Mouse (Mus musculus) lung, embryonic 15.5 days (tissue): ENCODE results near the gene Nav2. TPM values are rescaled to one million over a fixed set of nuclear protein-coding genes. Genes with fewer than 3 reads are reported as not detected.
A peak's percentile ranks its signal among the peaks of the same experiment; 100 is the strongest.

Source experiments
- ATAC-seq: fragments of 200-750 bp; cut with Nextera tagmentation; 2 replicates; pipeline ENCODE4 v1.8.0; 2017; ENCODE audit warnings: moderate number of reproducible peaks, borderline replicate concordance; ENCODE audit not compliant: low FRiP score, low TSS enrichment; ENCODE audit errors: extremely low read depth
- H3K27ac ChIP-seq: fragments of 300-500 bp; sonication (generic); 2 replicates; pipeline ENCODE4 v1.5.1; 2015; ENCODE audit warnings: moderate library complexity, mild to moderate bottlenecking, inconsistent platforms
- H3K27me3 ChIP-seq: fragments of 300-500 bp; sonication (generic); 2 replicates; pipeline ENCODE4 v1.6.1; 2015; ENCODE audit warnings: inconsistent platforms
- H3K36me3 ChIP-seq: fragments of 300-500 bp; sonication (generic); 2 replicates; pipeline ENCODE4 v1.6.1; 2015; ENCODE audit warnings: inconsistent platforms
- H3K4me1 ChIP-seq: fragments of 300-500 bp; sonication (generic); 2 replicates; pipeline ENCODE4 v1.6.1; 2015; ENCODE audit warnings: inconsistent platforms
- H3K4me2 ChIP-seq: fragments of 300-500 bp; sonication (generic); 2 replicates; pipeline ENCODE4 v1.6.1; 2015; ENCODE audit warnings: inconsistent platforms, mild to moderate bottlenecking, moderate library complexity
- H3K4me3 ChIP-seq: fragments of 300-500 bp; sonication (generic); 2 replicates; pipeline ENCODE4 v1.5.1; 2015; ENCODE audit warnings: mild to moderate bottlenecking, inconsistent platforms
- H3K9ac ChIP-seq: fragments of 300-500 bp; sonication (generic); 2 replicates; pipeline ENCODE4 v1.6.1; 2015; ENCODE audit warnings: inconsistent platforms
- H3K9me3 ChIP-seq: fragments of 300-500 bp; sonication (generic); 2 replicates; pipeline ENCODE4 v1.6.1; 2016; ENCODE audit warnings: inconsistent platforms
- WGBS: fragments of 180-500 bp; shearing (Covaris S2); methylation state at CpG from one replicate; pipeline ENCODE4 v1.1.7; 2015; 5-methylcytosine and 5-hydroxymethylcytosine counted together
- polyA plus RNA-seq: library from polyadenylated mRNA; unstranded; fragments of >200 nt; fragmentation: Nextera tagmentation; extraction: Ambion mirVana; gene quantifications from 2 replicates; pipeline ENCODE4 v1.2.1, GENCODE M21; 2015

Gene Nav2
- polyA plus RNA-seq, 1 experiment from 2014 or later = 27.6 TPM

DNA sequence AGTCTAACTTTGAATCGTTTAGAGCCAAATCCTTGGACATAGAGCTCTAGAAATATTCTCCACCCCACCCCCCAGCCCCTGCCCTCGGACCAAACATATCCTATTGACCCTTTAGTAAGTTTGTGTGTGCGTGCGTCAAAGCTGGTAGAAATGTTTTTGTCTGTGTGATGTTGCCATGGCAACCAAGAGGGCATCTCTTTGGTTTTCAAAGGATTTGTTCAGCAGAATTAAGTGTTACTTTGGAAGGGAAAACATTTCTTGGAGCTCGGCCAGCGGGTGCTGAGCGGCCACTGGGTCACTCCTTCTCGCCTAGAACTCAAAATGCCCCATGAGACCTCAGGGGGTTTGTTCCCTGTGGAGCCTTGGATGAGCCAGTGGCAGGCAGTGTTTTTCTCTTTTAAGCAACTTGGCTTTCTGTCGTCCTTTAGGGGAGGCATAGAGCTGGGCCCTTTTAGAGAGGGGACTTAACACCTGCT lies 467.0 kb downstream of the Nav2 start:
- Histone ChIP-seq H3K4me2 (no peak overlapping the region), H3K27ac (0 out of 2 replicates have a peak overlapping the region, but pooled peaks have one; percentile 42), H3K36me3 (no peaks in the 10 kb centered on the region), H3K4me1 (peaks cover 24% of the 10 kb centered on the region), H3K9me3 (no peaks in the 10 kb centered on the region), H3K4me3 (no peak overlapping the region), H3K9ac (no peak overlapping the region), H3K27me3 (no peaks in the 10 kb centered on the region)
- ATAC-seq = peak; percentile 64
- 15% methylated on average over 9 of the region's 9 CpGs for WGBS

DNA sequence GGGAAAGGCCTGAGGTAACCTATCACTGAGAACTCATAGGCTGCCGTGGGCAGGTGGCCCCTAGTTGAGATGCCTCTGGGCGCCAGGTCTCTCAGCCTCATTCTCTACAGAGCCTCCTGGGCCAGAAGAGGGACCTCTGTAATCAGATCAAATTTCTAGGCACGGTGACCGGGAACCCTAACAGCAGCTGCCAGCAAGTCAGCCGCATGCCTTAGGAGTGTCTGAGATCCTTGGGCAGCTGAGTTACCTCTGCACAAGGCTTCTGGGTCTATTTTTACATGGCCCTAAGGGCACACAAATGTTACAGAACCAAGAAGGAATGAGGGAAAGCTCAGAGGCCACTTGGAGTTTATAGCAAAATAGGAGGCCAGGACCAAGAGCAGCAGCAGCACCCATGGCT lies 470.1 kb downstream of the Nav2 start:
- H3K27ac ChIP-seq = no peak overlapping the region
- H3K4me1 ChIP-seq = peaks cover 25% of the 10 kb centered on the region
- no peaks in the 10 kb centered on the region for H3K27me3 ChIP-seq
- H3K4me3 ChIP-seq = no peak overlapping the region
- H3K9me3 ChIP-seq = no peaks in the 10 kb centered on the region
- ATAC-seq = no peak
- no peak overlapping the region for H3K9ac ChIP-seq
- 41% methylated on average over 5 of the region's 5 CpGs for WGBS
- no peaks in the 10 kb centered on the region for H3K36me3 ChIP-seq
- no peak overlapping the region for H3K4me2 ChIP-seq

DNA sequence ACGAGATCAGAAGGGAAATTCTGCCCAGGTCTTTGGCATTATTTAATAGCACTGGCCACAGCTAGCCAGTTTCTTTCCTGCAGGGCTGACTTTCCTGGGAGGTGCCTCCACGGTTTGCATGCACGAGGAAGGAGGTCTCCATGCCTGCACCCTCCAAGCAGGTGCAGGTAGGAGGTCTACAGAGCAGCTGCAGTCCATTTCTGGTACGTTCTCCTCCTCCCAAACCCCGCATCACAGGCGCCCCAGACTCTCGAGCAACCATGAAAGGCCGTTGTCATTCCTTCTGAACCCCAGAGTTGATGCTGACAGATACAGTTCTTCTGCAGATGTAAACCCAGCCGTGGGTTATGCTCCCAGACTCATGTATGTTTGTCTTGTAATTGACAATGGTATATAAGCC lies 472.4 kb downstream of the Nav2 start:
- H3K36me3 ChIP-seq = no peaks in the 10 kb centered on the region
- no peak overlapping the region for H3K27ac ChIP-seq
- H3K4me2 ChIP-seq = no peak overlapping the region
- no peaks in the 10 kb centered on the region for H3K9me3 ChIP-seq
- no peak for ATAC-seq
- 65% methylated on average over 9 of the region's 9 CpGs for WGBS
- no peaks in the 10 kb centered on the region for H3K27me3 ChIP-seq
- H3K4me1 ChIP-seq = peaks cover 6% of the 10 kb centered on the region
- H3K9ac ChIP-seq = no peak overlapping the region
- H3K4me3 ChIP-seq = no peak overlapping the region

DNA sequence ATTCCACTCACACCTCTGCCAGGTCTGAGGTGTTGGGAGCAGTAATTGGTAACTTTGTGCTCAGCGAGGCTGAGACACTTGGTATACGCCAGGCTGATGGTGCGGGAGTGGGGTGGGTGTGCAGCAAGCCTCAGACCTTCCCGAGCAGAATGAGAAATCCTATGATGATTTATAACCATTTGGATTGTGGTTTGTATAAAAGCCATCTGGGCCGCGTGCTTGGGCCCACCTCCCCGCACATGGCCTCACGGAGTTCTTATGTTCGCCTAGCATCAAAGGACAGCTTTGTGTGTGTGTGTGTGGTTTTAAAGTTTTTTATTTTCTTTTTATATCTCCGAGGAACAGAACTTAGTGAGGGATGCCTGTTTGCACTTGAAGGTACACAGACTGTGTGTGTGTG lies 474.4 kb downstream of the Nav2 start:
- Histone ChIP-seq H3K27ac (no peak overlapping the region), H3K9me3 (no peaks in the 10 kb centered on the region), H3K9ac (no peak overlapping the region), H3K4me1 (0 out of 2 replicates have a peak, but pooled peaks cover 12% of the 10 kb centered on the region), H3K4me3 (no peak overlapping the region), H3K27me3 (no peaks in the 10 kb centered on the region), H3K36me3 (no peaks in the 10 kb centered on the region), H3K4me2 (no peak overlapping the region)
- ATAC-seq = no peak
- WGBS = 41% methylated on average over 10 of the region's 10 CpGs

DNA sequence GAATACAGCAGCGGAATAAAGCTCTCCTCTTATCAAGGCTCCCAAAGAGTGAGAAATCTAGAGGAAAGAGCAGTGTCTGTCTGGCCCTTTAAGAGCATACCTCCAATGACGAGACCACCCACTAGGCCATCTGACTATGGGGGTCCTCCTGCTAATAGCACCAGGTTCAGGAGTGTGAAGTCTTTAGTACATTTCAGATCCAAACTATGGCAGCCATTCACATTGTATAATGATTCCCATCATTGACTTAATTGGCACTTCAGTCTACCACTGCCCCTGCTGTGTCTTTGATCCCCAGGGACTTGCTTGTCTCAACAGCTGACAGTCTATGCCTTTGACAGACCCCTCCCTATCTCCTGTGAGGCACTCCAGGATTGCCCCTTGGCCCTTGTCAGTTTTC lies 479.6 kb downstream of the Nav2 start:
- no peak for ATAC-seq
- no peak overlapping the region for H3K27ac ChIP-seq
- H3K36me3 ChIP-seq = no peaks in the 10 kb centered on the region

DNA sequence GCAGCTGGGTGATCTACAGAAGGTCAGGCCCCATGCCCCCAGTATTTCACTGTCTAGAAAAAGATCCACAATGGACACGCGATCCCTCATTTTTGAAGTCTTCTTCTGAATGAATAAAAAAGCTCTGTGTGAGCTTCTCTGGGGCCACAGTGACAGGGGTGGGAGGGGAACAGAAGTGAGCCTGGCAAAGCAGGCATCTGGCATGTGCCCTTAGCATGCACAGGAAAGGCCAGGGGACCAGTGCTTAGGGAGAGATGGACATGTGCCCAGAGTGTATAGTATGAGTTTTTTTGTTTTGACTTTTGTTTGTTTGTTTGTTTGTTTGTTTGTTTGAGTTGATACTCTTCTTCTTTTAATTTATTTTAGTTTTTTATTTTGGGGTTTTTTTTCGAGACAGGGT lies 481.8 kb downstream of the Nav2 start:
- peaks cover 23% of the 10 kb centered on the region; the same call in 1 of the 2 replicates for H3K4me1 ChIP-seq
- H3K4me2 ChIP-seq = no peak overlapping the region
- H3K27ac ChIP-seq = no peak overlapping the region
- no peaks in the 10 kb centered on the region for H3K36me3 ChIP-seq
- H3K27me3 ChIP-seq = no peaks in the 10 kb centered on the region
- WGBS = 76% methylated on average over 3 of the region's 3 CpGs
- no peak overlapping the region for H3K9ac ChIP-seq
- ATAC-seq = no peak
- H3K4me3 ChIP-seq = no peak overlapping the region
- no peaks in the 10 kb centered on the region for H3K9me3 ChIP-seq

More for the DNA sequence above, 479.6 kb downstream of the Nav2 start:
- WGBS = 61% methylated on average over 2 of the region's 2 CpGs
- Histone ChIP-seq H3K4me3 (no peak overlapping the region), H3K9me3 (no peaks in the 10 kb centered on the region), H3K27me3 (no peaks in the 10 kb centered on the region), H3K4me2 (no peak overlapping the region), H3K4me1 (peaks cover 24% of the 10 kb centered on the region; the same call in 1 of the 2 replicates), H3K9ac (no peak overlapping the region)

DNA sequence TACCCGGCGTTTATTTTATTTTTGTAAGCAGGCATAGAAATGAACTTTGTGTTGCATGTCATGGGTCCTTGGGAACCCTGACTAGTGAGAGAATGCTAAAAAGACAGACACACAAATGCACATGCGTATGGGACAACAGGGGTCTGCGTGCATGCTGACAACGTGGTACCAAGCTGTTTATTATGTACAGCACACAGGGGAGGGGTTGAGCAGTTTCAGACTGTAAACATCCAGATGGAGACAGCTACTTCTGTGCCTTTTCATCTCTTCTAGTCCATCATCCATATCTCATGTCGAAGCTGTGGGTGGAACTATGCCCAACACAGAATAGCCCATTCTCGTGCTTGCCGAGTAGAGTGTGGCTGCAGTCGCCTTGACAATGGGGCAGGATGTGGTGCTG lies 482.3 kb downstream of the Nav2 start:
- no peak overlapping the region for H3K9ac ChIP-seq
- H3K36me3 ChIP-seq = no peaks in the 10 kb centered on the region
- WGBS = 64% methylated on average over 9 of the region's 9 CpGs
- H3K27me3 ChIP-seq = no peaks in the 10 kb centered on the region
- H3K27ac ChIP-seq = no peak overlapping the region
- no peaks in the 10 kb centered on the region for H3K9me3 ChIP-seq
- H3K4me2 ChIP-seq = no peak overlapping the region
- peaks cover 23% of the 10 kb centered on the region; the same call in 1 of the 2 replicates for H3K4me1 ChIP-seq
- 0 out of 2 replicates have a peak, but pooled peaks have one; percentile 27 for ATAC-seq
- no peak overlapping the region for H3K4me3 ChIP-seq

DNA sequence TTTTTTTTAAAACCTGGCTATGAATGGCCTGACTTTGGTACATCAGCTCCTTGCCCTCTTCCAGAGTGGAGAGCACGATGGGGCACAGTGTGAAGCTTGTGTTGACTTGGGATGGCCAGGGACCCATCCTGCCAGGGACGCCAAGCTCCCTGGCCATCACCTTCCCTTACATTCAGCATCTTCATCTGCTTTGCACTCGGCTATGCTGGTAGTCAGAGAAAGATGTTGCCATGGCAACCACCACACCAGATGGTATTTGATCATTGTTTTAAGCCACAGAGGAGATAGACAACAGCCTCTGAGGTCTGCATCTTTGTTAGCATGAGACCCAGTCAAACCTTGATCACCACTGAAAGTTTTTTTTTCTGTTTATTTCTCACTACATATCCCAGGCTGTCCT lies 483.7 kb downstream of the Nav2 start:
- ATAC-seq = no peak
- no peak overlapping the region for H3K9ac ChIP-seq
- H3K27ac ChIP-seq = no peak overlapping the region
- no peak overlapping the region for H3K4me3 ChIP-seq
- H3K27me3 ChIP-seq = no peaks in the 10 kb centered on the region
- WGBS = 71% methylated on average over 3 of the region's 3 CpGs
- peaks cover 23% of the 10 kb centered on the region; the same call in 1 of the 2 replicates for H3K4me1 ChIP-seq
- H3K4me2 ChIP-seq = no peak overlapping the region
- H3K36me3 ChIP-seq = no peaks in the 10 kb centered on the region
- H3K9me3 ChIP-seq = no peaks in the 10 kb centered on the region

DNA sequence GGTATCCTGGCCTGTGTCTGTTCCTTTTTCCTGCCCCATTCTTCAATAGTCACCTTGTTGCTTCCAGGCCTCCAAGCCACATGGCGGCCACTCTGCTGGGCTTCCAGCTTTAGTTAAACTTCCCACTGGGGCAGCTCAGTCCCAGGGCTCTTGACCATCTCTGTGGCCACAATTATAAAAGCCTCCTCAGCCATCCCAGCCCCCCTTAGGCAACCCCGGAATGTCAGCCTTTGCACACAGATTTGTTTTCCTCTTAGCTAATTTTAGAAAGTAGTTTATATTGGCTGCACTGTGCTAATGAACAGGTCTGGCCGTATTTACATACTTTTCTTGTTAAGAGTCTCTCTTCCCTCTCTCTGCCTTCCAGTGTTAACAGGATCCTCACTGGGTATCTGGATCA lies 484.3 kb downstream of the Nav2 start:
- Histone ChIP-seq H3K9me3 (no peaks in the 10 kb centered on the region), H3K27ac (no peak overlapping the region; the same call in 1 of the 2 replicates), H3K36me3 (no peaks in the 10 kb centered on the region), H3K4me3 (no peak overlapping the region), H3K4me2 (no peak overlapping the region), H3K9ac (no peak overlapping the region), H3K27me3 (no peaks in the 10 kb centered on the region), H3K4me1 (peaks cover 16% of the 10 kb centered on the region; the same call in 1 of the 2 replicates)
- ATAC-seq = no peak
- 39% methylated on average over 3 of the region's 3 CpGs for WGBS

DNA sequence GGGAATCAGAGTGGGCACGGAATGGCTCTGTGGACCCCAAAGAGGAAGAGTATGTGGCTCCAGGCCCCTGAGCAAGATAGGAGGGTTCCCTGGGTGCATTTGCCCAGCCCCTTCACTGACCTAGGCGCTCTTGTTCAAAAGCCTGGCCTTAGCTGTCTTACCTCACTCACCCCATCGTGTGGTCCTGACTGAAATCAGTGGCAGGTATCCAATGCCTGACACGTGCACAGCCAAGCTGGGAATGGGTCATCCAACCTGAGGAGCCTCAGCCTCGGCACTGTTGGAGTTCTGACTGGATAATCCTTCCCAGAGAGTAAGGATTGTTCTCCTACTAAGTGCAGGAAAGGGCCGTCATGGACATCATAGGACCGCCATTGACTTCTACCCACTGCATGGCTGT lies 485.3 kb downstream of the Nav2 start:
- H3K4me1 ChIP-seq = peaks cover 16% of the 10 kb centered on the region; the same call in 1 of the 2 replicates
- no peak overlapping the region for H3K4me3 ChIP-seq
- H3K36me3 ChIP-seq = no peaks in the 10 kb centered on the region
- H3K27ac ChIP-seq = no peak overlapping the region
- no peak overlapping the region for H3K4me2 ChIP-seq
- no peaks in the 10 kb centered on the region for H3K27me3 ChIP-seq
- H3K9me3 ChIP-seq = no peaks in the 10 kb centered on the region
- 82% methylated on average over 7 of the region's 7 CpGs for WGBS
- ATAC-seq = no peak
- H3K9ac ChIP-seq = no peak overlapping the region

DNA sequence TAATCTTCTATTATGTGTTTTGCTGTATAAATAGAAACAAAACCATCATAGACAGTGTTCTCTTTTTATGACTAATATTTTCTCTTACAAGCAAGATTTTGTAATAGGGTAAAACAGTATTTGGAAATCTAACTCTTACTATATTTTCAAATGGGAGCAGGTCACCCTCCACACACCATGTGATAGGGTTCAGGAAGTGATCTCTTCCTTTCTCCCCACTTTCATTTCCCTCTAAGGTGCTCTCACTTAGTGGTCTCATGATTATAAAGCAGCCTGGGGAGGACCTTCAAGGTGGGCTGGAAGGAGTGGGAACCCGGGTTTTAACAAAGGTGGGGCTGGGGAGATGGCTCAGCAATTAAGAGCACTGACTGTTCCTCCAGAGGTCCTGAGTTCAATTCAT lies 487.7 kb downstream of the Nav2 start:
- Histone ChIP-seq H3K9me3 (no peaks in the 10 kb centered on the region), H3K4me2 (no peak overlapping the region), H3K4me3 (no peak overlapping the region), H3K9ac (no peak overlapping the region), H3K36me3 (no peaks in the 10 kb centered on the region), H3K4me1 (peaks cover 16% of the 10 kb centered on the region; the same call in 1 of the 2 replicates), H3K27ac (no peak overlapping the region), H3K27me3 (no peaks in the 10 kb centered on the region)
- 80% methylated on average over 1 of the region's 1 CpGs for WGBS
- no peak for ATAC-seq

DNA sequence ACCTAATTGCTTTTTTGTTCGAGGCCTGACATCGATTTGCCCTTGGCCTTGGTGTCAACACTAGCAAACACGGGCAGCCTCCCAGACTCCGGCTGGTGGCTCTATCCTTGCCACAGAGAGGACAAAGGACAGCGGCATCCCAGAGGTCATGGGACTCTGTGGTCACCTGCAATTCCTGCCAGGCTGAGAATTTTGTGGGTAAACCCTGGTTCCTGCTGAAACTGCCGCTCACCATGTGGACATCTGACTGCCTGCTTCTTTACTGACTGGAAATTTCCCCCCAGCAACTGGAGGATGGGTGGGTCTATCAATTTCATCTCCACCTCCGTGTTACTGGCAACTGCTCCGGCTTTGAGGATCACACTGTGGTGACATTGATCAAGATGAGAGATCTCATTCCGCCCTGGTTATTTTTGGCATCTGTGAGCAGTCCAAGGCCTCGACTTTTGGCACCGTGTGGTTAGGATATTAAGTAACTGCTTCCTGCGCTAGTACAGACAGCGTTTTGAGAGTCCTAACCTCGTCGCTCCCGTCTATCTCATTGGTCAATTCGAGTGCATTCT lies 489.0 kb downstream of the Nav2 start:
- Histone ChIP-seq H3K36me3 (no peaks in the 10 kb centered on the region), H3K4me1 (peaks cover 9% of the 10 kb centered on the region; the same call in 1 of the 2 replicates), H3K9me3 (no peaks in the 10 kb centered on the region), H3K9ac (no peak overlapping the region), H3K27ac (no peak overlapping the region), H3K27me3 (no peaks in the 10 kb centered on the region), H3K4me3 (no peak overlapping the region), H3K4me2 (no peak overlapping the region)
- WGBS = 61% methylated on average over 17 of the region's 17 CpGs
- ATAC-seq = no peak
